Mouse (Mus musculus): ENCODE measurements around the gene Cnrip1. TPM values are rescaled to one million over a fixed set of nuclear protein-coding genes. Genes with fewer than 3 reads are reported as not detected.

The Cnrip1 gene
- polyA plus RNA-seq, 1 experiment from 2014 or later: 31.0 TPM

GRCm38 (mm10) chr11:17083455-17083854 lies 32.1 kb downstream of the Cnrip1 start:
- Histone ChIP-seq H3K4me3 (ENCODE audit: low read length) (no peak overlapping the region), H3K9me3 (ENCODE audit: control insufficient read depth, low read length) (no peaks in the 10 kb centered on the region), H3K36me3 (ENCODE audit: control insufficient read depth, insufficient read depth, low read length) (no peaks in the 10 kb centered on the region; the same call in 1 of the 2 replicates), H3K4me2 (replicated peaks; ENCODE audit: low read depth, low read length) (no peak overlapping the region), H3K9ac (ENCODE audit: low read depth, low read length) (no peak overlapping the region), H3K27ac (ENCODE audit: low read depth, low read length) (no peak overlapping the region), H3K4me1 (ENCODE audit: control insufficient read depth, insufficient read depth, low read length) (no peaks in the 10 kb centered on the region), H3K27me3 (ENCODE audit: control insufficient read depth, insufficient read depth, low read length) (no peaks in the 10 kb centered on the region)
- 0 out of 2 replicates have a peak, but pooled peaks have one; percentile 17 for ATAC-seq (ENCODE audit: low FRiP score, low TSS enrichment)
- WGBS: 91% methylated on average over 3 of the region's 3 CpGs

DNA sequence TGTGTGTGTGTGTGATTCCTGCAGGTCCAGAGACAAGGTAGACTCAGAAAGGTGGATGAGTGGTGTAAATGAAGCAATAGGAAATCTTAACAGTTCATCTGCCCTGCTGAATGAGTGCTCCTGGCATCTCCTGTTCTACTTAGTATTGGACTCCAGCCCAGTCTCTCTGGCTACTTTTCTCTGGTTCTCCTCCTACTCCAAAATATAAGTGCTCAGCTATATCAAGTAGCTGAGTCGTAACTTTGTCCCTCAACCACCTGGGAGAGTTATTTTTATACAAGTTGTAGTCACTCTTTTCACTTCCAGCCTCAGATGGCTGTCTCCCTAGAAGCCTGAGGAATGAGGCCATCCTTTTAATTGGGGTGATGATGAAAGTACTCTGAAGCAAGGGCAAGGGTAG lies 32.5 kb downstream of the Cnrip1 start:
- Histone ChIP-seq H3K36me3 (ENCODE audit: control insufficient read depth, insufficient read depth, low read length) (no peaks in the 10 kb centered on the region), H3K9ac (ENCODE audit: low read depth, low read length) (no peak overlapping the region), H3K4me2 (replicated peaks; ENCODE audit: low read depth, low read length) (no peak overlapping the region), H3K9me3 (ENCODE audit: control insufficient read depth, low read length) (no peaks in the 10 kb centered on the region), H3K4me3 (ENCODE audit: low read length) (no peak overlapping the region), H3K27me3 (ENCODE audit: control insufficient read depth, insufficient read depth, low read length) (no peaks in the 10 kb centered on the region), H3K27ac (ENCODE audit: low read depth, low read length) (no peak overlapping the region), H3K4me1 (ENCODE audit: control insufficient read depth, insufficient read depth, low read length) (no peaks in the 10 kb centered on the region)
- 24% methylated on average over 1 of the region's 1 CpGs for WGBS
- ATAC-seq (ENCODE audit: low FRiP score, low TSS enrichment): peak; percentile 25; the same call in 1 of the 2 replicates

- Histone ChIP-seq H3K4me2 (replicated peaks; ENCODE audit: low read depth, low read length) (no peak overlapping the region), H3K36me3 (ENCODE audit: control insufficient read depth, insufficient read depth, low read length) (no peaks in the 10 kb centered on the region), H3K4me1 (ENCODE audit: control insufficient read depth, insufficient read depth, low read length) (no peaks in the 10 kb centered on the region), H3K9me3 (ENCODE audit: control insufficient read depth, low read length) (no peaks in the 10 kb centered on the region), H3K9ac (ENCODE audit: low read depth, low read length) (no peak overlapping the region), H3K27ac (ENCODE audit: low read depth, low read length) (no peak overlapping the region), H3K4me3 (ENCODE audit: low read length) (no peak overlapping the region), H3K27me3 (ENCODE audit: control insufficient read depth, insufficient read depth, low read length) (no peaks in the 10 kb centered on the region)
- 7% methylated on average over 5 of the region's 5 CpGs for WGBS
- peak; percentile 59; the same call in 1 of the 2 replicates for ATAC-seq (ENCODE audit: low FRiP score, low TSS enrichment)
Observed at GRCm38 (mm10) chr11:17086106-17086505, 34.7 kb downstream of the Cnrip1 start.

- H3K27me3 ChIP-seq (ENCODE audit: control insufficient read depth, insufficient read depth, low read length): no peaks in the 10 kb centered on the region
- H3K27ac ChIP-seq (ENCODE audit: low read depth, low read length): no peak overlapping the region
- H3K9me3 ChIP-seq (ENCODE audit: control insufficient read depth, low read length): 0 out of 2 replicates have a peak, but pooled peaks cover 3% of the 10 kb centered on the region
- no peak overlapping the region for H3K9ac ChIP-seq (ENCODE audit: low read depth, low read length)
- no peaks in the 10 kb centered on the region for H3K36me3 ChIP-seq (ENCODE audit: control insufficient read depth, insufficient read depth, low read length)
- no peak overlapping the region for H3K4me2 ChIP-seq (replicated peaks; ENCODE audit: low read depth, low read length)
- WGBS: 72% methylated on average over 5 of the region's 5 CpGs
- no peaks in the 10 kb centered on the region for H3K4me1 ChIP-seq (ENCODE audit: control insufficient read depth, insufficient read depth, low read length)
- no peak overlapping the region for H3K4me3 ChIP-seq (ENCODE audit: low read length)
- ATAC-seq (ENCODE audit: low FRiP score, low TSS enrichment): no peak
Observed at GRCm38 (mm10) chr11:17106936-17107335, 55.5 kb downstream of the Cnrip1 start.

GRCm38 (mm10) chr11:17107359-17107758 lies 56.0 kb downstream of the Cnrip1 start:
- WGBS: 63% methylated on average over 6 of the region's 6 CpGs
- Histone ChIP-seq H3K27me3 (ENCODE audit: control insufficient read depth, insufficient read depth, low read length) (no peaks in the 10 kb centered on the region), H3K4me1 (ENCODE audit: control insufficient read depth, insufficient read depth, low read length) (no peaks in the 10 kb centered on the region), H3K36me3 (ENCODE audit: control insufficient read depth, insufficient read depth, low read length) (no peaks in the 10 kb centered on the region), H3K4me3 (ENCODE audit: low read length) (no peak overlapping the region), H3K4me2 (replicated peaks; ENCODE audit: low read depth, low read length) (no peak overlapping the region), H3K27ac (ENCODE audit: low read depth, low read length) (no peak overlapping the region), H3K9ac (ENCODE audit: low read depth, low read length) (no peak overlapping the region), H3K9me3 (ENCODE audit: control insufficient read depth, low read length) (0 out of 2 replicates have a peak, but pooled peaks cover 3% of the 10 kb centered on the region)
- ATAC-seq (ENCODE audit: low FRiP score, low TSS enrichment): no peak

DNA sequence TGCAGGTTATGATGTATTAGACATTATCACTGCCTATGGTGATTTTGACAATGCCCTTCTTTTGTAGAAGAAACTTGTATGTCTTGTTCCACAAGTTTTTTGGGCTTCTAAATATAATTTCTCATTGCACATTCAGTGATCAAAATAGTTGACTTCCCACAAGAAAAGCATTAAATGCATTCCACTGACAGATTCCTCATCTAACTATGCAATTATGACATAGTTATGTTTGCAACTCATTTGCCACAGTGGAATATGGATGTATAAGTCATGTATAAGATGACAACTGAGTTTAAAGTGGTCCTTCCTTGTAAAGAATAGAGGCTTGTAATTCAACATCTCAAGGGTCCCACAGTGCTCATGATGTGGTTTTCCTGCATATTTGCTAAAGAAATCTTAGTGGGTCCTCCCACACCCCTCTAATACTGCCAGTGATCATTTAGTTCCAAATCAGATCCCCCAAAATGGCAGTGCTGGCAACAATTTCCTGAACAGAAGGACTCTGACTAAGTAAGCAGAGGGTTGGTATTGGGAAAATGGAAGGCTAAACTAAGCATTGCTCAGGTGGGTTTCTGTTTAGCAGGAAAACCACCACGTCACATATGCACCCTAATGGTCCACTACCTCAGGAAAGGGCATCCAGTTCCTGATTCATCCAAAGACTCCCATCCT lies 61.2 kb downstream of the Cnrip1 start:
- Histone ChIP-seq H3K9me3 (ENCODE audit: control insufficient read depth, low read length) (0 out of 2 replicates have a peak, but pooled peaks cover 3% of the 10 kb centered on the region), H3K4me3 (ENCODE audit: low read length) (no peak overlapping the region), H3K36me3 (ENCODE audit: control insufficient read depth, insufficient read depth, low read length) (no peaks in the 10 kb centered on the region), H3K9ac (ENCODE audit: low read depth, low read length) (no peak overlapping the region), H3K27ac (ENCODE audit: low read depth, low read length) (no peak overlapping the region), H3K4me1 (ENCODE audit: control insufficient read depth, insufficient read depth, low read length) (no peaks in the 10 kb centered on the region), H3K27me3 (ENCODE audit: control insufficient read depth, insufficient read depth, low read length) (no peaks in the 10 kb centered on the region), H3K4me2 (replicated peaks; ENCODE audit: low read depth, low read length) (no peak overlapping the region)
- 84% methylated on average over 1 of the region's 1 CpGs for WGBS
- no peak for ATAC-seq (ENCODE audit: low FRiP score, low TSS enrichment)

DNA sequence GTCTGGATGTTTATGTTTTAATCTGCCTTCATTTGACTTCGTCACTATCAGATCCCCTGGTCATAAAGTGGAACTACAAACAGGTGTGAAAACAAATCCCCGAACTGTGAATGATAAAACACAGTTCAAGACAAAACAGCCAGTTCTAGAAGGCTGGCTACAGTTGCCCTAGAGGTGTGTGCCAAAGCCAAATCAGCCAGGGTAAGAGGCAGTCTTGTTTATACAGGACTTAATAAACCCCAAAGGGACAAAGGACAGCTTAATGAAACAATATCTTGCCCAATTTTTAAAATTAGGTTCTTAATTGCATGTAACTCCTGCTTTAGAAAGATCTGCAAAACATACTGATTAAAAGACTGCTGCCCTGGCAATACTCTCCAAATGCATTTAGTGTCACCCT lies 75.0 kb downstream of the Cnrip1 start:
- Histone ChIP-seq H3K4me1 (ENCODE audit: control insufficient read depth, insufficient read depth, low read length) (no peaks in the 10 kb centered on the region), H3K4me3 (ENCODE audit: low read length) (no peak overlapping the region), H3K36me3 (ENCODE audit: control insufficient read depth, insufficient read depth, low read length) (no peaks in the 10 kb centered on the region), H3K27ac (ENCODE audit: low read depth, low read length) (no peak overlapping the region), H3K9me3 (ENCODE audit: control insufficient read depth, low read length) (no peaks in the 10 kb centered on the region), H3K4me2 (replicated peaks; ENCODE audit: low read depth, low read length) (no peak overlapping the region), H3K9ac (ENCODE audit: low read depth, low read length) (no peak overlapping the region), H3K27me3 (ENCODE audit: control insufficient read depth, insufficient read depth, low read length) (no peaks in the 10 kb centered on the region)
- WGBS: 32% methylated on average over 2 of the region's 2 CpGs
- no peak for ATAC-seq (ENCODE audit: low FRiP score, low TSS enrichment)

Other genes with a start within 250 kb of the Cnrip1 start
- gene Fbxo48, start 100.2 kb upstream of the Cnrip1 start, polyA plus RNA-seq (2014; fragmentation: Nextera tagmentation; extraction: Ambion mirVana): 1.7 and 2.3 TPM in 2 replicates
- gene Plek, start 795 bp downstream of the Cnrip1 start, polyA plus RNA-seq (2014; fragmentation: Nextera tagmentation; extraction: Ambion mirVana): 1.3 and 2.0 TPM in 2 replicates
- 61.8 and 89.3 TPM in 2 replicates for gene Ppp3r1, start 107.7 kb downstream of the Cnrip1 start, polyA plus RNA-seq (2014; fragmentation: Nextera tagmentation; extraction: Ambion mirVana)
- gene Wdr92, start 130.5 kb downstream of the Cnrip1 start, polyA plus RNA-seq (2014; fragmentation: Nextera tagmentation; extraction: Ambion mirVana): 28.8 and 31.2 TPM in 2 replicates
- gene Pno1, start 160.0 kb downstream of the Cnrip1 start, polyA plus RNA-seq (2014; fragmentation: Nextera tagmentation; extraction: Ambion mirVana): 93.0 and 103 TPM in 2 replicates
- 102 and 146 TPM in 2 replicates for gene C1d, start 206.0 kb downstream of the Cnrip1 start, polyA plus RNA-seq (2014; fragmentation: Nextera tagmentation; extraction: Ambion mirVana)

All from kidney, embryonic 14.5 days (tissue).